Mouse (Mus musculus) liver (tissue): ENCODE measurements around the gene Grk3.

Source experiments
- DNase-seq: peaks from one replicate; pipeline ENCODE4 v3.0.0-alpha.2; 2020; ENCODE audit warnings: mixed read lengths

Grk3 gene

GRCm38 (mm10) chr5:112932878-112933567, 82.6 kb downstream of the Grk3 start:
- no peak for DNase-seq

GRCm38 (mm10) chr5:112931901-112932300, 83.7 kb downstream of the Grk3 start:
- no peak for DNase-seq

GRCm38 (mm10) chr5:112928201-112928881, 87.2 kb downstream of the Grk3 start:
- DNase-seq: peak; percentile 20

DNA sequence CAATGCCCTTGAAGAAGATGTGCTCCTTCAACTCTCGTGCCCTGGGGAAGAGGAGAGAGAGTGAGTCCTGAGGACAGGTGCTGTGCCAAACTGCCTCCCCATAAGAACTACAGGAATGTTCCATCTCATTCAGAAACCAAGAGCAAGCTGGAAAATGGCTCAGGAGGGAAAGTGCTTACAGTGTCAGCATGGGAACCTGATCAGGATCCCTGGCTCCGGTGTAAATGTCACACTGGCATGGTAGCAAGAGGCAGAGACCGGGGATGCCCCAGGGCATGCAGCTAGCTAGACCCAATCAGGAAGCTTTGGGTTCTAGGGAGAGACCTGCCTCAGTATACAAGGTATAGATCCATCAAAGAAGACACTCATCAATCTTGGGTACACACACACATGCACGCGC, 90.2 kb downstream of the Grk3 start:
- DNase-seq: no peak

- DNase-seq: no peak
These were observed 90.8 kb downstream of the Grk3 start for GRCm38 (mm10) chr5:112924806-112925205.

DNA sequence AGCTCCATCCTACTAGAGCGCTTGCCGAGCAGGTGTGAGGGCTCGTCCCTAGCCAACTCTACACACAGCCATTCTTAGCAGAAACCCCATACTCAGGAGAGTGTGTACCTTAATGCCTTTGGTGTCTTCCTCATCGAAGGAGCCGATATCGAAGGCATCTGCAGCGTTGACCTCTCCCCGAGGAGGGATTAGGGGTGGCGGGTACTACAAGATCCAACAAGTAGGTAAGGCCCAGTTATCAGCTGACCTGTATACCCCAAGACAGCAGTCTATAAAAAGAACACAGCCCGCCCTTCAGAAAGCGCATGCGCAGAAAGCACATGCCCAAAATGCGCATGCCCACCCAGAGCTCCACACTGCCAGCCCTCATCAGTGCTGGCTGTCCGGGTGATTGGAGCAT, 91.8 kb downstream of the Grk3 start:
- DNase-seq: no peak

- no peak for DNase-seq
These were observed 93.7 kb downstream of the Grk3 start for GRCm38 (mm10) chr5:112921914-112922313.

- DNase-seq: no peak
These were observed 105.2 kb downstream of the Grk3 start for GRCm38 (mm10) chr5:112910381-112910780.

DNA sequence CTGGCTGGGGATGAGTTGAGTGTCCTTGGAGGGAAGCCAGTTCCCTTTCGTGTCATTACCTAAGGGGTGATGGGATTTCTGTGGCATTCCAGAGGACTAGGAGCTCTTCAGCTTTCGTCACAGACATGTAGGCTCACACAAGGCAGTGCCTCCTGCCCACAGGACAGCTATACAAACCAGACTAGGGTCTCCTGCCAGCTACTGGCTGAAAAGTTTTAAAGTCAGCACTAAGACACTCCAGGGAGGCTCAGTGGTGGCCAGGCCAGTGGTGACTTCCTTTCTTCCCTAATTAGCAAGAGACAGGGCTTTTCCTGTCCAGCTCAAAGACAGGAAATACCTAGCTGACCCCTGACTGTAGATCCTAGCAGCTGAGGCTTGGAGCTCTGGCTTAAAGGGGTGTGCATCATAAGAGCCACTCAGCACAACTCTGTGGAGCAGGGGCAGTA, 107.4 kb downstream of the Grk3 start:
- DNase-seq: no peak

DNA sequence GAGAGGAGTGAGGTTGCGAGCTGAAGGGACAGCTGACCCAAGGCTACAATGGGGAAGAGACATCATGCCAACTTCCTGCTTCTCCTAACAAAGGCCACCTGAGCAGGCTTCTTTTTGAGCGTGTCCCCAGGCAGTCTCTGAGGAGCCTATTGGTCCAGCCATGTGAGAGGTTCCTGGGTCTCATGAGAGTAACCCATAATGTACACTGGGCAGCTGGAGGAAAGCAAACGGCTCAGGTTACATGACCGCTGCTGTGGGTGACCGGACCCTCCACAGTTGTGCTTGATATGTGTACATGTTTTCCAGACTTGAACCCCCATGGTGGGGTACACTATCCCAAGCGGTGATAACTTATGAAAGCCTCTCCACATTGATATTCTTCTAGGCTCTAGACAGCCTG, 108.1 kb downstream of the Grk3 start:
- no peak for DNase-seq

- DNase-seq: no peak
These were observed 119.6 kb downstream of the Grk3 start, which contains the start of gene Myo18b for GRCm38 (mm10) chr5:112895674-112896654. Gene Myo18b, minus strand, starts transcription at chr5:112896362.

GRCm38 (mm10) chr5:112893462-112894060, 122.0 kb downstream of the Grk3 start:
- DNase-seq: no peak

GRCm38 (mm10) chr5:112892411-112892810, 123.2 kb downstream of the Grk3 start:
- DNase-seq: no peak

DNA sequence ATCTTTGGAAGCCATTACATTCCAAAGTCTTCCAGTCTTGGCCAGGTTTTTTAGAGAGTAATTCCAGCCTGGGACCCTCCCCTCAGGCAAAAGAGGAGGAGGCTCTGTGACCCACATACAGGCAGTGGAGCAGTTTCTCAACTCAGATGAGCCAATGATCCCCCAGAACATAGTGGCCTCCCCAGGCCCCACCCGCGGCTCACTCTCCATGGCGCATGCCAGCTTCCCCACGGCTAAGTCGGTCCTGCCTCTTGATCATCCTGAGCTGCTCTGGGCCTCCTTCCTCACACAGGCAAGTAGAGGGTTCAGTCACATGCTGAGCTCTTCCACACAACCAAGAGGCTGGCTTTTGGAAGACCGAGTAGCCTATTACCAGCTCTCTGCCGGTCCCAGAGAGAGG, 126.9 kb downstream of the Grk3 start:
- DNase-seq: no peak

GRCm38 (mm10) chr5:112886687-112887491, 128.7 kb downstream of the Grk3 start:
- no peak for DNase-seq

DNA sequence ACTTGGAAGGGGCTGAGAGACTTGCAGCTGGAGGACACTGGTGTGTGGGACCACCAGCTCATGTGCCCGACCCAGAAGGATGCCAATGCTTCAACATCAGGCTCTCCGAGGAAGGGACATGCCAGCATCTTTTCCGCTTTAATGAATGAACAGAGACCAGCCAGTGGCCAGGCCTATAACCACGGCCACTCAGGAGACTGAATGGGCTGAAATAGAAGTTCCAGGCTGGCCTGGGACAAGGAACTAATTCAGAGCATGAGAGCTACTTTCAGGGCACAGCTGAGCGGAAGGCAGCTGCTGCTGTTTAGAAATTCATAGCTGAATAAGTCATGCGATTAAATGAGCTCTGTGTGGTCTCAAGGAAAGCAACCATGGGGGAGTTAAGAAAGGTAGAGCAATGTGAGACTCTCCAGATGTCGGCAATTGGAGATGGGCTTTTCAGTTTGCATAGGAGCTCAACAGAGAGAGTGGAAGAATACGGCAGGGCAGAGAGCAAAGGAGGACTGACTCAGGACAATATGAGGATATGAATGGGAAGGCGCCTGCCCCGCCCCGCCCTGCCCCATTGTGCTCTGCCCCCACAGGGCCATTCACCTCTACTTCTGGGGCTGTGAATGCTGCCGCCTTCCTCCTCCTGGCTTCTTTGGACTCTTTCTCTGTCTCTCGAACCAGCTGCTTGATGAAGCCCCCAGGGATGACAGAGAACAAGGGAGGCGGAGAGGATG, 138.0 kb downstream of the Grk3 start:
- DNase-seq: no peak

GRCm38 (mm10) chr5:112876846-112877390, 138.7 kb downstream of the Grk3 start:
- no peak for DNase-seq

GRCm38 (mm10) chr5:112872999-112873398, 142.6 kb downstream of the Grk3 start:
- DNase-seq: no peak

- peak; percentile 61 for DNase-seq
These were observed 144.9 kb downstream of the Grk3 start for GRCm38 (mm10) chr5:112870729-112871128.

DNA sequence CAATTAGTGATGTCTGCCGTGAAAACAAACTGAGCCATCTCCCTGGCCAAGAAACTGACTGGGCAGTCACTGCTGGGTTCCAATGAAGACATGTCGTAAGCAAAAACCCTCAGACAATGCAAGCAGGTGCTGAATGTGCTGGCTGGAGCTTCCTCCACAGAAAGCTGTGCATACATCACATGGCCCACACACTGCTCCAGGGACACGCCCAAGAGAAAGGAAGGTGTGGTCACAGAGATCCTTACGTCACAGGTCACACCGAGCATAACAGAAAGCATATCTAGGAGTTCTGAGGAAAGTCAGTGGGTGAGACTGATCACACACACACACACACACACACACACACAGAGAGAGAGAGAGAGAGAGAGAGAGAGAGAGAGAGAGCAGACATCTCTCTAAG, 147.0 kb downstream of the Grk3 start:
- no peak for DNase-seq
